Mouse (Mus musculus) right cerebral cortex, postnatal 4 days (tissue): Measurements from ENCODE around the gene Bud13.

Experiments
- DNase-seq: peaks from one replicate; pipeline ENCODE4 v3.0.0-alpha.2; 2022

The Bud13 gene

GRCm38 (mm10) chr9:46339051-46339652, 56.3 kb downstream of the Bud13 start:
- no peak for DNase-seq

GRCm38 (mm10) chr9:46345887-46346665, 63.3 kb downstream of the Bud13 start:
- DNase-seq = no peak
